Mouse (Mus musculus): ENCODE results near the gene Tmem53. TPM values are rescaled to one million over a fixed set of nuclear protein-coding genes. Genes with fewer than 3 reads are reported as not detected.
"Not testable (repeated sequence)": the region's sequence is repeated elsewhere in the genome, so short reads cannot be mapped to it uniquely, and the experiment has no call there.

Tmem53 gene
- polyA plus RNA-seq, 1 experiment from 2014 or later, result 6.5 TPM

DNA sequence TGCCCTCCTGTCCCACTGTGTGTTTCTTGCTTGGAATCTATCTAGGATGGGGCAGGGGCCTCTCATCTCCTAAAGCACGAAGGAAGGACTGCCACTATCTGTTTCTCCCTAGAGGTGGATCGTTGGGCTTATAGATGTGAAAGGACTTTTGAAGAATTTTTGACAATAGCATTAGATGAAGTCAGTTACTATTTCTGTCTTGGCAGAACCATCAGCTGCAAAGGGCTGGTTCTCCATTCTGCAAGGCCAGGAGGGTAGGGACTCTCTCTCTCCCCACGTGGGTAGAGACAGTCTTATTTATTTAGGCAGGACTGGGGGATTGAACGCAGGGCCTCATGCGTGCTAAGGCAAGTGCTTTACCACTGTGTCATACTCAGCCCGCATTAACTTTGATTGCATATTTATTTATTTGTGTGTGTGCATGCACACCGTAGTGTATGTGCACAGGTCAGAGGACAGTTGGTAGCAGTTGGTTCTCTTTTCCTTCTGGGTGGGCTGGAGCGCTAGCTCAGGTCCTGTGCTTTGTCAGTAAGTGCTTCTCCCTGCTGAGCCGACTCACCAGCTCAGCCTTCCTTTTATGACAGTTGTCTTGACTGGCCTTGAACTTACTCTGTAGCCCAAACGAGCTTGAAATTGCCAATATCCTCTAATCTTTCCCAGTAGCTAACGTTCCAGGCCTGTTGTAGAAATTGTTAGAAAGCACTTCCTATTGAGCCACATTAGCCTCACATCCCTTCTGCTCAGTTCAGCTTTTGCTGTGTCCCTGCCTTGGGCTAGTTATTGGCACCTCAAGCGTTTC lies 1.7 kb downstream of the Tmem53 start:
- no peaks in the 10 kb centered on the region for H3K36me3 ChIP-seq
- no peaks in the 10 kb centered on the region for H3K9me3 ChIP-seq
- H3K27me3 ChIP-seq, result no peaks in the 10 kb centered on the region; the same call in 1 of the 2 replicates
- H3K4me1 ChIP-seq, result peaks cover 22% of the 10 kb centered on the region
- no peak overlapping the region for H3K27ac ChIP-seq (replicated peaks)
- H3K4me3 ChIP-seq, result no peak overlapping the region
- no peak overlapping the region for H3K4me2 ChIP-seq (replicated peaks)
- 65% methylated on average over 12 of the region's 12 CpGs for WGBS
- no peak overlapping the region for H3K9ac ChIP-seq (replicated peaks)
- no peak for ATAC-seq (replicated peaks)

- Histone ChIP-seq H3K27ac (replicated peaks) (no peak overlapping the region), H3K4me2 (replicated peaks) (no peak overlapping the region), H3K27me3 (no peaks in the 10 kb centered on the region; the same call in 1 of the 2 replicates), H3K9ac (replicated peaks) (no peak overlapping the region), H3K9me3 (no peaks in the 10 kb centered on the region), H3K4me1 (peaks cover 22% of the 10 kb centered on the region), H3K4me3 (no peak overlapping the region), H3K36me3 (no peaks in the 10 kb centered on the region)
- WGBS, result 69% methylated on average over 5 of the region's 5 CpGs
- no peak for ATAC-seq (replicated peaks)
Observed at GRCm38 (mm10) chr4:117254017-117254627, 2.4 kb downstream of the Tmem53 start.

DNA sequence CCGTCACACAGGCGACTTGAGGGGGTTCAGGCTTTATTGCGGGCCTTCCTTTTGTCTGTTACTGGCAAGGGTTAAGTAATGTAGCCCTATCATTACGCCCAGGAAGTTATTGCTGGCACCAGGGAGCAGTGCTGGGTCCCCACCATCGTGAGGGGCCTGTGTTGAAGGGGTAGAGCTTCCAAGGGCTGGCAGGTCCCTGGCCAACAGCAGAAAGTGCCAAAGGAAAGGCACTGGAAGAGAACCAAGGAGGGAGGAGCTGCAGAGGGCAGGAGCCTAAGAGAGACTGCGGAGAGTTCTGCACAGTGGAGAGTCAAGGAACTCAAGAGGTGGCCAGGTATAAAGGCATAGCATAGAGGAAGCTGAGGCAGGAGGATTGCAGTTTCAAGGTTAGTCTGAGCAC lies 2.9 kb downstream of the Tmem53 start:
- Histone ChIP-seq H3K36me3 (no peaks in the 10 kb centered on the region), H3K27me3 (no peaks in the 10 kb centered on the region; the same call in 1 of the 2 replicates), H3K9me3 (no peaks in the 10 kb centered on the region), H3K4me1 (peaks cover 22% of the 10 kb centered on the region), H3K27ac (replicated peaks) (no peak overlapping the region), H3K9ac (replicated peaks) (no peak overlapping the region), H3K4me2 (replicated peaks) (no peak overlapping the region), H3K4me3 (no peak overlapping the region)
- 41% methylated on average over 6 of the region's 6 CpGs for WGBS
- ATAC-seq (replicated peaks), result no peak

DNA sequence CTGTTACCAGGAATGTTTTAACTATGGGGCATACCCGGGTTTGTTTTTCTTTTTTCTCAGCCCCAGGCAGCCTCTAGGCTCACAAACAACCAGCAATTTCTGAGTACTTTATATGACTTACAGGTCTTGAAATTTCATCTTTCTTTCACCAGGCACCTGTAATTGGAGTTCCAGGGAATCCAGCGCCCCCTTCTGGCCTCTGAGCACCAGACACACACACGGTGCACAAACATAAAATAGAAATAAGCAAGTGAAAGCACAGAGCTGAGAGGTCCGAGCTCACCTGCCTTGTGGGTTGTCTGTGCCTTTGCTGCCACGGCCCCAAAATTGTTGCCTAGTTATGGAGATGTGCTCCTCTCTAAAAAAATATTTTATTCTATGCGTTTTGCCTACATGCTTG lies 8.2 kb downstream of the Tmem53 start:
- H3K9ac ChIP-seq (replicated peaks); H3K27ac ChIP-seq (replicated peaks); H3K4me1 ChIP-seq; H3K4me2 ChIP-seq (replicated peaks); H3K9me3 ChIP-seq; H3K4me3 ChIP-seq; ATAC-seq (replicated peaks); H3K27me3 ChIP-seq; H3K36me3 ChIP-seq: not testable (repeated sequence)
- WGBS, result 75% methylated on average over 6 of the region's 6 CpGs

DNA sequence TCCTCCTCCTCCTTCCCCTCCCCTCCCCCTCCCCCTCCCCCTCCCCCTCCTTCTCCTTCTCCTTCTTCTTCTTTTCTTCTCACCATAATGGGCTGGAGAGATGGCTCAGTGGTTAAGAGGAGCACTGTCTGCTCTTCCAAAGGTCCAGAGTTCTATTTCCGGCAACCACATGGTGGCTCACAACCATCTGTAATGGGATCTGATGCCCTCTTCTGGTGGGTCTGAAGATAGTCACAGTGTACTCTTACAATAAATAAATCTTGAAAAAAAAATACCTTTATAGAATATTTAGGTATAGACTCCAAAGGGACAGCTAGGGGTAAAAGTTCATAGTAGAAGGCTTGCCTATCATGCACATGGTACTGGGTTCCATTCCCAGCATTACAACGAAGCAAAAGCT lies 9.5 kb downstream of the Tmem53 start:
- H3K4me3 ChIP-seq, result no peak overlapping the region
- WGBS, result 80% methylated on average over 2 of the region's 2 CpGs
- H3K27ac ChIP-seq (replicated peaks), result no peak overlapping the region
- H3K9ac ChIP-seq (replicated peaks), result no peak overlapping the region
- no peaks in the 10 kb centered on the region for H3K4me1 ChIP-seq
- H3K4me2 ChIP-seq (replicated peaks), result no peak overlapping the region
- H3K9me3 ChIP-seq, result no peaks in the 10 kb centered on the region
- no peaks in the 10 kb centered on the region for H3K27me3 ChIP-seq
- no peak for ATAC-seq (replicated peaks)
- H3K36me3 ChIP-seq, result no peaks in the 10 kb centered on the region

GRCm38 (mm10) chr4:117262101-117262913 lies 10.6 kb downstream of the Tmem53 start:
- no peaks in the 10 kb centered on the region for H3K27me3 ChIP-seq
- H3K4me1 ChIP-seq, result no peaks in the 10 kb centered on the region
- no peak overlapping the region for H3K4me3 ChIP-seq
- no peak overlapping the region for H3K27ac ChIP-seq (replicated peaks)
- ATAC-seq (replicated peaks), result no peak
- H3K4me2 ChIP-seq (replicated peaks), result no peak overlapping the region
- H3K36me3 ChIP-seq, result no peaks in the 10 kb centered on the region
- no peak overlapping the region for H3K9ac ChIP-seq (replicated peaks)
- 77% methylated on average over 13 of the region's 13 CpGs for WGBS
- H3K9me3 ChIP-seq, result no peaks in the 10 kb centered on the region

DNA sequence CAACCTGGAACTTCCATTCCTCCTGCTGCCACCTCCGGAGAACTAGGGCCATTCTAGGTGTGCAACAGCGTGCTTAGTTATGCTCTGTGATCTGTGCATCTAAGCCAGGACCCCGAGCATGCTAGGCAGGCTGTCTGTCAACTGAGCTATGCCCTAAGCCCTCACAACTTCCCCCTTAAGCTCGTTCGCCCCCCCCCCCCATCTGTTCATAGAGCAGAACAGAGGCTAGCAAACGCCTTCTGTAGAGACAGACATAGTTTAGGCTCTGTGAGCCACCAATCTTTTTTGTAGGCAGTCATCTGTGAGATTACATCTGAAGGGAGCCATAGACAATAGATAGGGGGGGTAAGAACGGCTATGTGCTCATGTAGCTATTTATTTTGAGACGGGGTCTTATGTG lies 11.2 kb downstream of the Tmem53 start:
- WGBS, result 53% methylated on average over 8 of the region's 8 CpGs
- H3K36me3 ChIP-seq, result no peaks in the 10 kb centered on the region

GRCm38 (mm10) chr4:117267284-117267683 lies 15.5 kb downstream of the Tmem53 start:
- H3K27ac ChIP-seq (replicated peaks), result no peak overlapping the region
- no peaks in the 10 kb centered on the region for H3K27me3 ChIP-seq
- H3K36me3 ChIP-seq, result peaks cover 13% of the 10 kb centered on the region
- H3K4me3 ChIP-seq, result no peak overlapping the region
- no peaks in the 10 kb centered on the region for H3K4me1 ChIP-seq
- WGBS, result 9% methylated on average over 2 of the region's 2 CpGs
- no peaks in the 10 kb centered on the region for H3K9me3 ChIP-seq
- no peak overlapping the region for H3K4me2 ChIP-seq (replicated peaks)
- no peak overlapping the region for H3K9ac ChIP-seq (replicated peaks)
- ATAC-seq (replicated peaks), result peak; percentile 33; the same call in 1 of the 2 replicates

More for the DNA sequence above, 11.2 kb downstream of the Tmem53 start:
- Histone ChIP-seq H3K9me3 (no peaks in the 10 kb centered on the region), H3K27ac (replicated peaks) (no peak overlapping the region), H3K9ac (replicated peaks) (no peak overlapping the region), H3K4me1 (no peaks in the 10 kb centered on the region), H3K4me2 (replicated peaks) (no peak overlapping the region), H3K27me3 (no peaks in the 10 kb centered on the region), H3K4me3 (no peak overlapping the region)
- ATAC-seq (replicated peaks), result no peak

- Histone ChIP-seq H3K9ac (replicated peaks) (no peak overlapping the region), H3K4me1 (0 out of 2 replicates have a peak, but pooled peaks cover 5% of the 10 kb centered on the region), H3K27me3 (no peaks in the 10 kb centered on the region), H3K9me3 (no peaks in the 10 kb centered on the region), H3K27ac (replicated peaks) (no peak overlapping the region), H3K4me2 (replicated peaks) (no peak overlapping the region), H3K4me3 (no peak overlapping the region), H3K36me3 (peaks cover 19% of the 10 kb centered on the region)
- 89% methylated on average over 25 of the region's 25 CpGs for WGBS
- no peak for ATAC-seq (replicated peaks)
Observed at GRCm38 (mm10) chr4:117267831-117268437, 16.2 kb downstream of the Tmem53 start.

DNA sequence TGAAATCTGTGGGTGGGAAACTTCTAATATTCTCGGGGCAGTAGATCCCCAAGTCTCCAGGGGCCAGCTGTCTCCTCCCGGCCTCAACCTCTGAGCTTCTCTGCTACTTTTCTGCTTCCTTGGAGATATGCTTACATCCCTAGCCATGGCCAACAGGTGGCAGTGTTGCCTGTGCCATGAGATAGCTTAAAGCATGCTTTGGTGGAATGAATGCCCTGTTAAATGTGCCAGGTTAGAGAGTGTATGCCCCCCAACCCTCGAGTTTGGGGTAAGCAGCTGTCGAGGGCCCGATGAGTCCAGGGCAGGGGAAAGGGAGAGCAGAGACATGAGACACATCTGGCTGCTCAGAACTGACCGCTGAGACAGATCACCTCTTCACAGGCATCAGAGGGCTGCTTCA lies 18.5 kb downstream of the Tmem53 start:
- no peak overlapping the region for H3K27ac ChIP-seq (replicated peaks)
- ATAC-seq (replicated peaks), result peak; percentile 52
- no peak overlapping the region for H3K9ac ChIP-seq (replicated peaks)
- no peaks in the 10 kb centered on the region for H3K27me3 ChIP-seq
- H3K36me3 ChIP-seq, result peaks cover 41% of the 10 kb centered on the region
- H3K9me3 ChIP-seq, result no peaks in the 10 kb centered on the region
- WGBS, result 8% methylated on average over 6 of the region's 6 CpGs
- H3K4me1 ChIP-seq, result 0 out of 2 replicates have a peak, but pooled peaks cover 5% of the 10 kb centered on the region
- H3K4me3 ChIP-seq, result no peak overlapping the region
- no peak overlapping the region for H3K4me2 ChIP-seq (replicated peaks)

GRCm38 (mm10) chr4:117272459-117272858 lies 20.7 kb downstream of the Tmem53 start:
- Histone ChIP-seq H3K36me3 (peaks cover 61% of the 10 kb centered on the region), H3K27ac (replicated peaks) (peak overlapping the region; percentile 23; the same call in 1 of the 2 replicates), H3K9me3 (no peaks in the 10 kb centered on the region), H3K4me1 (0 out of 2 replicates have a peak, but pooled peaks cover 5% of the 10 kb centered on the region), H3K9ac (replicated peaks) (no peak overlapping the region), H3K27me3 (no peaks in the 10 kb centered on the region), H3K4me2 (replicated peaks) (no peak overlapping the region), H3K4me3 (no peak overlapping the region)
- 3% methylated on average over 12 of the region's 12 CpGs for WGBS
- ATAC-seq (replicated peaks), result no peak

Measured in forebrain, embryonic 15.5 days (tissue).